Mouse (Mus musculus) ES-Bruce4 (cell line): Measurements from ENCODE around the gene Slx1b.

Source experiments
- CTCF ChIP-seq: IDR thresholded peaks from one replicate; pipeline ENCODE4 v1.8.1; 2011; ENCODE audit warnings: low read depth, low read length
- EP300 ChIP-seq: IDR thresholded peaks from 2 replicates; pipeline ENCODE4 v1.6.1; 2011; ENCODE audit warnings: low read depth, low read length; ENCODE audit not compliant: insufficient read depth
- POLR2A ChIP-seq: IDR thresholded peaks from one replicate; pipeline ENCODE4 v1.8.1; 2011; ENCODE audit warnings: low read length; ENCODE audit not compliant: insufficient read depth

GRCm38 (mm10) chr7:126693781-126694180 is 1.8 kb downstream of the Slx1b start:
- TF ChIP-seq POLR2A (no peak), CTCF (no peak), EP300 (no peak)
